Mouse (Mus musculus): ENCODE measurements around the gene Nav2. TPM values are rescaled to one million over a fixed set of nuclear protein-coding genes. Genes with fewer than 3 reads are reported as not detected.

The Nav2 gene
- total RNA-seq, 2 experiments from 2014 or later, result 94.6 to 122 TPM

DNA sequence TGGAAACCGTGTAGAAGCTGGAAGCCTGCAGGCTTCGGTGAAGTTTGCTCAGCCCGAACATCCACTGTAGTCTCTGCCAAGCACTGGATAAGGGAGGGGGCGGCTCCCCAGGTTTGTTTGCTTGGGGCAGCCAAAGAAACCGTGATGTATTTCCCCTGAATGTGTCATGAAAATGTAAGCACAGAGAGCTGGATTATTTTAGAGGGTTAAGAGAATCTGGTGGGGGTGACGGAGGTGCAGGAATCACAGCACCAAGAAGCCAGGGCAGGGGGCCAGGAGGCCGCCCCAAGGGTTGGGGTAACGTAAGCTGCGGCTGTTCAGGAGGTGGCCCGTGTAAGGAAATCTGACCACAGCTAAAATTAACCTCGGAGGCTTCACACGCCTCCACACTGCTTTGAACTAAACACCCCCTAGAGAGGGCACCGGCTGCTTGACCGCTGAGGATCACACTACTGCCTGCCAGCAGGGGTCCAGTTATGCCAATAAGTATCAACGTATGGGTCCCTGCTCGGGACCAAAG lies 434.6 kb downstream of the Nav2 start:
- DNase-seq (ENCODE audit: low spot score in 2 of 2), result peak in 1 of 2 experiments; percentile 26
- intact Hi-C loops (cut with DNase I), result no loop called here

GRCm38 (mm10) chr7:49343752-49344484 lies 435.4 kb downstream of the Nav2 start:
- no peak for DNase-seq (ENCODE audit: low spot score in 2 of 2)
- intact Hi-C loops (cut with DNase I), result no loop called here

- intact Hi-C loops (cut with DNase I), result no loop called here
- no peak for DNase-seq (ENCODE audit: low spot score in 2 of 2)
These were observed 439.1 kb downstream of the Nav2 start for GRCm38 (mm10) chr7:49347338-49348272.

- no peak for DNase-seq (ENCODE audit: low spot score in 2 of 2)
- intact Hi-C loops (cut with DNase I), result no loop called here
These were observed 440.1 kb downstream of the Nav2 start for GRCm38 (mm10) chr7:49348636-49349035.

GRCm38 (mm10) chr7:49350321-49351007 lies 441.9 kb downstream of the Nav2 start:
- no peak for DNase-seq (ENCODE audit: low spot score in 2 of 2)
- intact Hi-C loops (cut with DNase I), result no loop called here

GRCm38 (mm10) chr7:49351596-49352258 lies 443.2 kb downstream of the Nav2 start:
- intact Hi-C loops (cut with DNase I), result no loop called here
- no peak for DNase-seq (ENCODE audit: low spot score in 2 of 2)

- DNase-seq (ENCODE audit: low spot score in 2 of 2), result no peak
- intact Hi-C loops (cut with DNase I), result no loop called here
These were observed 449.1 kb downstream of the Nav2 start for GRCm38 (mm10) chr7:49357441-49358165.

GRCm38 (mm10) chr7:49359120-49359519 lies 450.6 kb downstream of the Nav2 start:
- no peak for DNase-seq (ENCODE audit: low spot score in 2 of 2)
- intact Hi-C loops (cut with DNase I), result no loop called here

- DNase-seq (ENCODE audit: low spot score in 2 of 2), result peak; percentile 43 to 56
- intact Hi-C loops (cut with DNase I), result no loop called here
These were observed 452.1 kb downstream of the Nav2 start for GRCm38 (mm10) chr7:49360597-49360996.

- DNase-seq (ENCODE audit: low spot score in 2 of 2), result no peak
- intact Hi-C loops (cut with DNase I), result no loop called here
These were observed 453.1 kb downstream of the Nav2 start for GRCm38 (mm10) chr7:49361465-49362090.

DNA sequence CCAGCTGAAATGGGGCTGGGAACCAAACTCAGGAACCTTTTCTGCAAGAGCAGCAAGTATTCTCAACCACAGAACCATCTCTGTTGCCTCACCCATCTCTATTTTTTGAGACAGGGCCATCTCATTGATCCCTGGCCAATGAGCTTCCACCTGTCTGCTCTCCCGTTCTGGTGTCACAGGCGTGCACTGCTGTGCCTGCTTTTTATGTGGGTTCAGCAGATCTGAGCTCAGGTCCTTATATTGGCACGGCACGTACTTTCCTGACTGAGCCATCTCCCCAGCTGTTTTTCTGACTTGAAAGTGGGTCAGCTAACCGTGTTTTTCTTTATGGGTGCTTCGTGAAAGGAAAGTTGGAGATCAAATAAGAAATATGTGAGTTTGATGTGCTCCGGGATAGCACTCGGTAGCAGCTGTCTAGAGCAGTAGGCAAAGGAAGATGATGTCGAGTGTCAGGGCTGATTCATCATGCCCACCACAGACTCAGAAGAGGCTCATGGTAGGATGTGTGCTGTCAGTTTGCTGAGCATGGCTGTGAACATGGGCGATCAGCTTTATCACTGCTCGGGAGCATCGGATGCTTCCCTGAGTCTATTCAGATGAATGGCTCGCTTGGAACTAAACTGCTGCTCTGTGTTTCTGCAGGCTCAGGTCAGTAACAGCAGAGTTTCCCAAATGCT lies 456.1 kb downstream of the Nav2 start:
- DNase-seq (ENCODE audit: low spot score in 2 of 2), result peak; percentile 37 to 44
- intact Hi-C loops (cut with DNase I), result no loop called here

- intact Hi-C loops (cut with DNase I), result no loop called here
- DNase-seq (ENCODE audit: low spot score in 2 of 2), result no peak
These were observed 460.1 kb downstream of the Nav2 start for GRCm38 (mm10) chr7:49368590-49368989.

DNA sequence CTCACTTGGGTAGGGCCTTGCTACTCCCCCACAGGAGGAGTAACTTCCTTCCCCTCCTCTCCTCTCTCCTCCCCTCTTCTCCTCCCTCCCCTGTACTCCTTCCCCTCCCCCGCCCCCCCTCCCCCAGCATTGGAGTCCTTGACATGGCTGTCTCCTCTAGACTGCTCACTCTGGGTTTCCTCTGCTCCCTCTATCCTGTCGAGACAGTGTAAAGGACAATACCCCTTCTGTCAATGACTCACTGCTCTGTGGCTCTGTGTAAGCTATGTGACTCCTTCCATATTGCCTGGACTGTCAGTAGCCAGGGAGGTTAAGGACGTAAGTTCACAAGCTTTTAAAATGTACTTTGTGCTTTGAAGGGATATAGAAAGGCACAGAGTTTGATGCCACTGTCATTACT lies 460.5 kb downstream of the Nav2 start:
- intact Hi-C loops (cut with DNase I), result no loop called here
- DNase-seq (ENCODE audit: low spot score in 2 of 2), result no peak

DNA sequence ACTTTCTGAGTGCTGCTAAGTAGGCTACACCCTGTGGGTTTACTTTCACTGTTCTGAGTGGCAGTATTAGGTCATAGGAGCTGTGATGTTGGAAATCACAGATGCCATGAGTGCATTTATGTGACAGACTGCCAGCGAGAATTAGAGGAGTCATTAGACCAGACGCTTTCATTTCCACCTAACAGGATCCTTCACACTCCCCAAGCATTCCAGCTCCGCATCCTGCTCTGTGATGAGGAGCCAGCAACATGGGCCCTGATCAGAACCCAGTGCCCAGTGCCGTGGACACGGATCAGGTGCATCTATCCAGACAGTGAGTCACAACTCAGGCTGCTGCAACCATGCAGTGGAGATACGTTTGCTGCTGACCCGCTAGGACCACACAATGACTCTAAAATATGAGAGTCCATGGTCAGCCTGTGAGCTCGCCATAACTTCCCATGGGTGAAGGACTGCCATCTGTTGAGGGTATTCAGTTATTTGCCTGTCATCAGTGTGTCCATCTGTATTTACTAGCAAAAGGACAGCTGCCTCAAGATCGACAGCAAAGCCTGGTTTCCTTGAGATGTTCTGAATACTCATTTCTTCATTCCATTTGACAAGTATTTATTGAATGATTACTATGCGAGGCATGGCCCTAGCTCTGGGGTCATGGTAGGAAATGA lies 461.4 kb downstream of the Nav2 start:
- intact Hi-C loops (cut with DNase I), result no loop called here
- DNase-seq (ENCODE audit: low spot score in 2 of 2), result no peak

GRCm38 (mm10) chr7:49371345-49371744 lies 462.8 kb downstream of the Nav2 start:
- no peak for DNase-seq (ENCODE audit: low spot score in 2 of 2)
- intact Hi-C loops (cut with DNase I), result no loop called here

DNA sequence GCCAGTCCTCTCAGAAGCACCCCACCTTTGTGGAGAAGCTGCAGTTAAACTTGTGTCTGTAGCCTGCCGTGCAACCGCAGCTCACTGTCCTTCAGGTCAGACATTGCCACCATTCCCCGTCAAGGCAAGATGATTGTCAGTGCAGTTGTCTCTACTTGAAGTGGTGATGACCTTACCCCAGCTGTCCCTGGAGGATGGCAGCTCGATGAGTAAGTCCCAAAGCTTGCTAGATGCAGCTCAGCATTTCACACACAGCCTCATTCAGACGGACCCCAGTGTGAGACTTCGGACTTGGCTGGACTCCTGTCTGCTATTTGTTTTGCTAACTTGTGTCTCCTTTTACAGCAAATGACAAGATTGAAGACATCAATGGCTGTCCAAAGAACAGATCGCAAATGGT lies 463.5 kb downstream of the Nav2 start:
- no peak for DNase-seq (ENCODE audit: low spot score in 2 of 2)
- intact Hi-C loops (cut with DNase I), result no loop called here

DNA sequence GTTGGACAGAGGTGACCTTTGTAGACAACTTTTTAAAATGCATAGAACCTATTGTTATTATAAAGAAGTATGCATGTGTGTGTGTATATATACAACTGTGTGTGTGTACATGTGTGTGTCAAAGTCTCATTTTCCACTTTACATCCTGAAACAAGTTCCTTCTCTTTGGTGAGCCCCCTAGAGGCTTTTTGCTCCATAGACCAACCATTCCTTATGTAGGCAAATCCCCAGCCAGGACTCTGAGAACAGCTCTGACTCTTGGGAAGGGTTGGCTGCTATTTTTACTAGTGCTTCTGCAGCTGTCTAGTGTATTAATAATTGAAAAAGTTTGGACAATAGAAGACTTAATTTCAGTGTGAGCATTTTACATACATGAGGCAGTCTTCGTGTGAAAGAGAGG lies 464.7 kb downstream of the Nav2 start:
- intact Hi-C loops (cut with DNase I), result no loop called here
- no peak for DNase-seq (ENCODE audit: low spot score in 2 of 2)

Measured in left cerebral cortex, postnatal 14 days (tissue).